Mouse (Mus musculus) embryonic fibroblast, embryonic 13.5 days (primary cell): ENCODE measurements around the gene Lingo1.

Experiments
- CTCF ChIP-seq: IDR thresholded peaks from 2 replicates; pipeline ENCODE4 v1.5.1; 2011; ENCODE audit warnings: mild to moderate bottlenecking, control low read depth, low read length, moderate library complexity, borderline replicate concordance; ENCODE audit not compliant: insufficient read depth
- POLR2A ChIP-seq: IDR thresholded peaks from 2 replicates; pipeline ENCODE4 v1.6.1; 2011; ENCODE audit warnings: low read depth, mild to moderate bottlenecking, control low read depth, low read length, moderate library complexity

DNA sequence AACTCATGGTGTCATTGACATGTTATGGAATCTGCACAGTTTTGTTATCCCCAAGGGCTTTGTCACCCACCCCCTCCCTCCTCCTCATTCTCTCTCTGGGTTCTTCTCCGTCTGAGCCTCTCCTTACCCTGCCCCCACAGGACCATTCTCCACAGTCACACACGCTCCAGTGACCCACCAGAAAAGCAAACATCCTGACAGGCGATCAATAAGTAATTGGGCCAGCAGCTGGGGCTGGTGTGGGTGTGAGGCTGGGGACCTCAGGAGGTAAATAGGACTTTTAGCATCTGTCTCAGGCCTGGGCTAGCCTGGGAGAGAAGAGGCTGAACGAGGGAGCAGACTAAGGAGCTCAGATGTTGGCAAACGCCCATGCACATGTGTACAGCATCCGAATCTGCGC is 173.5 kb downstream of the Lingo1 start:
- TF ChIP-seq CTCF = no peak
- no peak for TF ChIP-seq POLR2A
